Mouse (Mus musculus): ENCODE results near the gene Vps26a. TPM values are rescaled to one million over a fixed set of nuclear protein-coding genes. Genes with fewer than 3 reads are reported as not detected.

Vps26a gene
- total RNA-seq, 1 experiment from 2014 or later = 55.0 TPM

DNA sequence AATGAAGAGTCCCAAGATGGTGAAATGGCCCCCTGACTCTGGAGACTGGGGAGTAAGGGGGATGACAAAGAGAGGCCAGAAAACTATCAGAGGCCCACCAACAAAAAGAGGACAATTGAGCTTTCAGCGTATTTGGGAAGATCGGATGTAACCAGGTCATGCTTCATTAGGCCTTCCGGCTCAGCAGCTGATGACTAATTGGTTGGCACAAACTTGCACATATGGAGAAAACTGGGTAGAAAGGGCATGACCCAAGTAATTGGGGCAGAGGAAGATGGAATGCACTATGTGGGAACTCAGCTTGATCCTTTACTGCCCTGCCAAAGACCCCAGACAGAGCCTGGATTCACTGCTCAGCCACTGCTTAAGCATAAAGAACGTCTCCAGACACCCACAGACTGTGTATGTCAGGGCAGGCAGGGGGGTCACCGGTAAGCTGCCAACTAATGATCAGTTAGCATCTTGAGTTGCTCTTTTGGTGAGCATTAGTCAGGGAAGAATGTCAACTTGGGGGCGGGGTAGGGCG lies 67.7 kb downstream of the Vps26a start:
- DNase-seq = no peak

DNA sequence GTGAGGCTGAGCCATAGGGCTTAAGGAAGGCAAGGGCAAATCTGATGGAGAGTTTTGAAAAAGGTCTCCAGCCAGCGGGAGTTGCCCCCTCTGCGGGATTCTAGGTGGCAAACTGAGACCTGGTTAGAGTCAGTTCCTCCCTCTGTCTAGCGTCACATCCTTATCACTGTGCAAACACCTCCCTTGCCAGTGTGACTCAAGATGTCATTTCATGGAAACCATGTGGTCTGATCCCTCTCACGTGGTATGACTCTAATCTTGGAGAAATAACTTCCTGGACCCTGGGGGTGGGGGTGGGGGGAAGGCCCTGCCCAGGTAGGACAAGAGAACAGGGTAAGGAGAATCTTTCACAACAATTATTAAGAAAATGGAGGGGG lies 73.0 kb downstream of the Vps26a start:
- no peak for DNase-seq

DNA sequence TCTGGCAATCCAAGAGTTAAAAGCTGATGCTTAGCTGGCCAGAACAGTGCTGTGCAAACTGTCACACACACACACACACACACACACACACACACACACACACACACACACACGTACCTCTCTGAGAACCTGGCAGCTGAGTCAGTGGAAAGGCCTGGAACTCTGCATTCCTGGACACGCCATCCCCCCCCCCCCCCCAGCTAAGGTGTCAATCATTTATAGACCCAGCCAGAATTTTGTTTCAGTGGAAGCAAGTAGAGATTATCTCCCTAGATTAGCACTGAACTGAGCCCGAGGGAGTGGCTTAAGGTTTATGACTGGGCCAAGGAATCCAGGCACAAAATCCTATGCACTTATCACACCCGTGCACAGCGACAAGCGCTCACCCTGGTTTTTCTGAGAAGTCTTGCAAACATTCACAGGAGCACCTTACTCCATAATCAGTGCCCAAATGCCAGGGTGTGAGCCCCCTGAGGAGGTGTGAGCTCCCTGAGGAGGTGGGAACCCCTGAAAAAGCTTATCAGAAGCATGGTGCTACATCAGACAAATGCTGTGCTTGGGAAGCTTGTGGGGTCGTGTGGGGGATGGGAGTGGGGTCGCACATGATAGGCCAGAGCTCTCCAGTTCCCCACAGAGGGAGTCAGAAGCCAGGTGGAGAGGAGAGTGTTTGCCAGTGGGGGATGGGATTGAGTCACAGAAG lies 73.5 kb downstream of the Vps26a start:
- no peak for DNase-seq

DNA sequence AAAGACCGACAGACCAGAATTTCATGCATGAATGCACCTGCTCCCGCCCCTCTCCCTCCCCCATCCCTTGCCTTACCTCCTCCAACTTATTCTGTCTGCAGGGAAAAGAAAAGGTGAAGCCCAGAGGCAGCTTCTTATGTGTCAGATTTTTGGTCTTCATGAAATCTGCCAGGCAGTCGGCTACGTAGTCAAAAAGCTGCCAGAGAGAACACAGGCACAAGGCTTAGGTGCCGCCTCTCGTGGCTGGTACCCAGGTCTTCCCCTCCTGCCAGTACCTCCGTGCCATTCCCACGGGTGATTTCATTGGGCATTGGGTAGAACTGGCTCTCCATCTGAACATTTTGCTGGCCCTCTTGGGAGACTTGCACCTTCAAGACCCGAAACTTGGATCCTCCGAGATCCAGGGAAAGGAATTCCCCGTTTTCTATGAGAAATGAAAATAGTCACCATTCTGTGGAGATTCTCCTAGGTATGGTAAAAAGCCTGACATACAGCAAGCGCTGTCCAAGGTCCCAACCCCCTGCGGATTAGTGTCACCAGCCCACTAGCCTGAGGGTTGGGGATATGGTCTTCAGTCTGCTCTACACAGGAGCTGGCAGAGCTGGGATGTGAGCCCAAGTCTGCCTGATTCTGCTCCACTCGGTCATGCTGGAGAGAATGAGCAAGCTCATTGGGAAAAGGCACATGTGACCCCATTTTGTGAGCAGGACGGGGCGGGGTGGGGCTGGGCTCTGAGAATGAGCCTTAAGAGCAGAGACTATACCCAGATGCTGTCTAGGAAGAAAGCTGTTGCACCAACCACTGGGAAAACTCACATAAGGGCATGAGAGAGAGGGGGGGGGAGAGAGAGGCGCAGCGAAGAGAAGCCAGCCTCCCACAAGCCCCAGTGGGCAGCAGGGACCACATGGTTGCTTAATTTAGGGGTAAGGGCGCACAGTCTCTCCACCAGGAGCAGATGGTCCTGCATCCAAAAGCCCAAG lies 74.9 kb downstream of the Vps26a start:
- no peak for DNase-seq

DNA sequence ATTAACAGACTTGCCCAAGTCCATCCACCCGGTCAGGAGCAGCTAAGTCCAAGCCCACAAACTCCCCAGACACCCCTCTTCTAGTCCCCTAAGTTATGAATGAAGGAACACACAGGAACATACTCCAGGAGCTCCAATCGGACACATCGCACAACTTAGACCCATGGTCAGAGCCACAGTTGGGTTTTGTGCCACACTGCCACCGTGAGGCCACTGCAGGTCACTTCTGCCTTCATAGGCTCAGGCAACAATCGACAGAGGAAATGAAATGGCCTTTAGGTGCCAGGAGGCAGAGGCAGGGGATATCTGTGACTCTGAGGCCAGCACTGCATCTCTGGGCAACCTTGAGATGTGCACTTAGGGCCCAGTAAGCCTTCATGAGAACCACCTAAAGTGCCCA lies 75.7 kb downstream of the Vps26a start:
- DNase-seq = peak; percentile 70

Other genes with a start within 250 kb of the Vps26a start
- 36.1 and 52.0 TPM in 2 replicates for gene Tacr2, start 234.4 kb downstream of the Vps26a start, total RNA-seq (2021)
- 20.7 and 27.9 TPM in 2 replicates for gene Hk1, start 106.9 kb downstream of the Vps26a start, total RNA-seq (2021)
- not detected in 2 replicates for gene Hkdc1, start 64.3 kb downstream of the Vps26a start, total RNA-seq (2021)
- gene 4930507D05Rik, start 37.3 kb downstream of the Vps26a start, total RNA-seq (2021) = 0.46 TPM in 1 of 2 replicates, not detected in the other
- 37.7 and 37.9 TPM in 2 replicates for gene Supv3l1, start 37.1 kb downstream of the Vps26a start, total RNA-seq (2021)
- gene Srgn, start 40.6 kb upstream of the Vps26a start, total RNA-seq (2021) = 30.1 and 36.4 TPM in 2 replicates
- gene Kif1bp, start 91.7 kb upstream of the Vps26a start, total RNA-seq (2021) = 53.7 and 60.9 TPM in 2 replicates
- 56.8 and 80.6 TPM in 2 replicates for gene Ddx21, start 115.5 kb upstream of the Vps26a start, total RNA-seq (2021)
- 95.5 and 111 TPM in 2 replicates for gene Ddx50, start 164.4 kb upstream of the Vps26a start, total RNA-seq (2021)
- 0.82 and 2.0 TPM in 2 replicates for gene Stox1, start 239.3 kb upstream of the Vps26a start, total RNA-seq (2021)